Mouse (Mus musculus) heart, adult 2 months (tissue): ENCODE data around the gene Cyp20a1. TPM values are rescaled to one million over a fixed set of nuclear protein-coding genes. Genes with fewer than 3 reads are reported as not detected.

Source experiments
- DNase-seq, 2 experiments: peaks; one replicate each; pipeline ENCODE4 v3.0.0; 2021
- H3K27ac ChIP-seq: fragments of 200-600 bp; 2 replicates; pipeline ENCODE4 v1.8.1; 2022
- H3K27me3 ChIP-seq: fragments of 200-500 bp; 2 replicates; pipeline ENCODE4 v1.6.1; 2012; ENCODE audit warnings: mild to moderate bottlenecking, low read length, inconsistent platforms, mixed read lengths; ENCODE audit not compliant: control insufficient read depth, insufficient read depth
- H3K36me3 ChIP-seq: fragments of 200-500 bp; 2 replicates; pipeline ENCODE4 v1.6.1; 2012; ENCODE audit warnings: low read length, inconsistent platforms; ENCODE audit not compliant: control insufficient read depth, insufficient read depth
- H3K4me1 ChIP-seq: fragments of 200-500 bp; 2 replicates; pipeline ENCODE4 v1.6.1; 2011; ENCODE audit warnings: low read length; ENCODE audit not compliant: control insufficient read depth, insufficient read depth
- H3K4me3 ChIP-seq: fragments of 200-600 bp; 2 replicates; pipeline ENCODE4 v1.8.1; 2022
- H3K79me2 ChIP-seq: fragments of 200-500 bp; replicated peaks from 2 replicates; pipeline ENCODE4 v1.6.1; 2012; ENCODE audit warnings: mild to moderate bottlenecking, inconsistent platforms, low read length, moderate library complexity, mixed read lengths; ENCODE audit not compliant: control insufficient read depth, insufficient read depth
- H3K9ac ChIP-seq: fragments of 200-500 bp; 2 replicates; pipeline ENCODE4 v1.6.1; 2012; ENCODE audit warnings: low read depth, mild to moderate bottlenecking, control low read depth, inconsistent platforms, low read length, mixed read lengths
- CTCF ChIP-seq: fragments of 200-600 bp; IDR thresholded peaks from 2 replicates; pipeline ENCODE4 v1.8.1; 2022; ENCODE audit warnings: antibody characterized with exemption, mild to moderate bottlenecking, moderate library complexity
- EP300 ChIP-seq: fragments of 200-500 bp; IDR thresholded peaks from 2 replicates; pipeline ENCODE4 v1.6.1; 2011; ENCODE audit warnings: low read depth, low read length, control low read depth; ENCODE audit not compliant: insufficient read depth
- POLR2A ChIP-seq: fragments of 200-500 bp; IDR thresholded peaks from 2 replicates; pipeline ENCODE4 v1.6.1; 2011; ENCODE audit warnings: mild to moderate bottlenecking, low read depth, low read length, control low read depth; ENCODE audit not compliant: insufficient read depth
- WGBS: fragments of 180-500 bp; shearing (Covaris S2); methylation state at CpG from one replicate; pipeline ENCODE4 v1.1.7; 2018; 5-methylcytosine and 5-hydroxymethylcytosine counted together
- intact Hi-C: fragments of 180-260 bp; cut with DNase I; formaldehyde crosslinking; loops from one replicate; pipeline ENCODE4 v1.15.1; 2025
- polyA plus RNA-seq: library from polyadenylated mRNA; depleted of rRNA; stranded (reverse); fragments of >200 nt; gene quantifications from 2 replicates; pipeline ENCODE4 v1.2.3, GENCODE M21; 2012
- total RNA-seq, 2 experiments: library from RNA; stranded (reverse); gene quantifications; 2 replicates each; pipeline ENCODE4 v1.2.3; 2021

Gene Cyp20a1
- total and polyA plus RNA-seq, 3 experiments, result 4.5 to 8.9 (median 8.8) TPM

- Histone ChIP-seq H3K27ac (peak within 1 kb of the TSS; percentile 80), H3K36me3 (no peaks in the 10 kb centered on the region), H3K79me2 (peaks cover 3% of the 10 kb centered on the region), H3K9ac (peak within 1 kb of the TSS; percentile 90), H3K27me3 (no peaks in the 10 kb centered on the region), H3K4me3 (peak within 1 kb of the TSS; percentile 83), H3K4me1 (peaks cover 3% of the 10 kb centered on the region; the same call in 1 of the 2 replicates)
- peak; percentile 94 to 95 for DNase-seq
- TF ChIP-seq CTCF (no peak), EP300 (0 out of 2 replicates have a peak, but pooled peaks have one; percentile 7), POLR2A (peak; percentile 44)
- whole genome bisulfite sequencing, result under 1% methylated on average over 62 of the region's 69 CpGs
- intact Hi-C loops, result loop anchor here (2.0 to 5.0 kb wide), 4 partner anchors 66 to 553 kb away; partner anchors contain the start of genes Cyp20a1 and Raph1
Measured at GRCm38 (mm10) chr1:60409168-60409828, 66.2 kb downstream of the Cyp20a1 start, which contains the start of gene Abi2. TSS of gene Abi2 (plus strand) at chr1:60409619.

GRCm38 (mm10) chr1:60409928-60410817 is 67.0 kb downstream of the Cyp20a1 start:
- WGBS, result 1% methylated on average over 54 of the region's 54 CpGs
- H3K4me1 ChIP-seq, result peaks cover 3% of the 10 kb centered on the region; the same call in 1 of the 2 replicates
- H3K4me3 ChIP-seq, result peak overlapping the region; percentile 83
- intact Hi-C loops, result loop anchor here (2.0 to 5.0 kb wide), 5 partner anchors 67 to 552 kb away; partner anchors contain the start of genes Cd28, Cyp20a1 and Raph1
- peak overlapping the region; percentile 90 for H3K9ac ChIP-seq
- TF ChIP-seq POLR2A (no peak), EP300 (no peak), CTCF (no peak)
- no peak for DNase-seq
- no peaks in the 10 kb centered on the region for H3K27me3 ChIP-seq
- H3K36me3 ChIP-seq, result no peaks in the 10 kb centered on the region
- H3K27ac ChIP-seq, result peak overlapping the region; percentile 80
- peaks cover 3% of the 10 kb centered on the region for H3K79me2 ChIP-seq

GRCm38 (mm10) chr1:60416724-60417123 is 73.6 kb downstream of the Cyp20a1 start:
- H3K27ac ChIP-seq, result no peak overlapping the region
- H3K27me3 ChIP-seq, result no peaks in the 10 kb centered on the region
- TF ChIP-seq CTCF, result no peak
- no peak for TF ChIP-seq EP300
- no peak for TF ChIP-seq POLR2A
- no peaks in the 10 kb centered on the region for H3K36me3 ChIP-seq
- no peak overlapping the region for H3K9ac ChIP-seq
- H3K79me2 ChIP-seq, result peaks cover 4% of the 10 kb centered on the region
- DNase-seq, result no peak
- 28% methylated on average over 3 of the region's 3 CpGs for WGBS
- peaks cover 3% of the 10 kb centered on the region for H3K4me1 ChIP-seq
- no peak overlapping the region for H3K4me3 ChIP-seq
- intact Hi-C loops, result no loop called here

GRCm38 (mm10) chr1:60423882-60424281 is 80.8 kb downstream of the Cyp20a1 start:
- no peak overlapping the region for H3K4me3 ChIP-seq
- no peak overlapping the region for H3K9ac ChIP-seq
- H3K36me3 ChIP-seq, result no peaks in the 10 kb centered on the region
- WGBS, result 68% methylated on average over 1 of the region's 1 CpGs
- no peak for DNase-seq
- intact Hi-C loops, result no loop called here
- H3K79me2 ChIP-seq, result no peaks in the 10 kb centered on the region; the same call in 1 of the 2 replicates
- no peak for TF ChIP-seq POLR2A
- no peak for TF ChIP-seq EP300
- TF ChIP-seq CTCF, result peak; percentile 66
- H3K4me1 ChIP-seq, result no peaks in the 10 kb centered on the region
- no peaks in the 10 kb centered on the region for H3K27me3 ChIP-seq
- no peak overlapping the region for H3K27ac ChIP-seq

GRCm38 (mm10) chr1:60428341-60428740 is 85.2 kb downstream of the Cyp20a1 start:
- H3K4me3 ChIP-seq, result no peak overlapping the region
- no peak overlapping the region for H3K27ac ChIP-seq
- H3K79me2 ChIP-seq, result peaks cover 2% of the 10 kb centered on the region; the same call in 1 of the 2 replicates
- peaks cover 1% of the 10 kb centered on the region; the same call in 1 of the 2 replicates for H3K4me1 ChIP-seq
- TF ChIP-seq POLR2A, result no peak
- TF ChIP-seq EP300, result no peak
- no peak for TF ChIP-seq CTCF
- WGBS, result 92% methylated on average over 2 of the region's 2 CpGs
- H3K36me3 ChIP-seq, result no peaks in the 10 kb centered on the region
- H3K9ac ChIP-seq, result no peak overlapping the region
- DNase-seq, result no peak
- H3K27me3 ChIP-seq, result no peaks in the 10 kb centered on the region
- intact Hi-C loops, result no loop called here
